Mouse (Mus musculus): ENCODE measurements at regions not wholly inside any gene's neighbourhood (a gene's known extent, or its start where the extent isn't known, plus 50 kb on each side); places are given as distances from the start of the nearest gene placed in this dataset.

DNA sequence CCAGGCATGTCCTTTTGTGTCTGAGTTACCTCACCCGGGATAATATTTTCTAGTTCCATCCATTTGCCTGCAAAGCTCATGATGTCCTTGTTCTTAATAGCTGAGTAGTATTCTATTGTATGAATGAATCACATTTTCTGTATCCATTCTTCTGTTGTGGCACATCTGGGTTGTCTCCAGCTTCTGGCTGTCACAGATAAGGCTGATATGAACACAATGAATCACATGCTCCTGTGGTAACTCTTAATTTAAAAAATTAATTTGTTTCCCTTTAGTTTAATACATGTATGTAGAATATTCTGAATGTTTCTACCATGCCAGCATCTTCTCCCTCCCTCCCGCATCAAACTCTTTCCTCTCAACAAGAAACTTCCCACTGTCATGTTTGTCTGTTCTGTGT is 424.4 kb downstream of the Olfm4 start:
- DNase-seq (ENCODE audit: low spot score in 2 of 2) = no peak
- intact Hi-C loops (cut with DNase I) = no loop called here

DNA sequence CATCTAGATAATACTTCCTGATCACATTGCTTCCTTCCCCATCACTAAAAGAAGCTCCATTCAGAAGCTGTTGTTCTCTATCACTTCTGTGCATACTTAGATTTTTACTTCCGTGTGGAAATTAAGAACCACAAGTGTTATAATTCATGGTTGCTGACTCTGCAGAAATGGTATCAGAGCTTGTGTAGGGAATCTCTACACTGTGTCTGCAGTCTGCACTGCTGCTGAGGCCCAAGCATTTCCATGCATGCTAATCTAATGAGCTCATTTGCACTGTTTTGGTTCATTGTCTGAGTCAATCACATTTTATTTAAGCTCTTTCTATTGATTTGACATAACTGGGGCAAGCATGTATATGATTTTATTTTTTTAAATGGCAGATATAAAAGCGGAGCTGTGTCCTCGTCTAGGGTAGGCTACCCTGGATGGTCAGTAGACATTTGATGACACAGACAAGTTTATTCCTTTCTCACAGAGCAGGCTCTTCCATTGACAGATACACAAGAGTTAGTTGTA is 435.0 kb downstream of the Olfm4 start:
- intact Hi-C loops (cut with DNase I) = no loop called here

DNA sequence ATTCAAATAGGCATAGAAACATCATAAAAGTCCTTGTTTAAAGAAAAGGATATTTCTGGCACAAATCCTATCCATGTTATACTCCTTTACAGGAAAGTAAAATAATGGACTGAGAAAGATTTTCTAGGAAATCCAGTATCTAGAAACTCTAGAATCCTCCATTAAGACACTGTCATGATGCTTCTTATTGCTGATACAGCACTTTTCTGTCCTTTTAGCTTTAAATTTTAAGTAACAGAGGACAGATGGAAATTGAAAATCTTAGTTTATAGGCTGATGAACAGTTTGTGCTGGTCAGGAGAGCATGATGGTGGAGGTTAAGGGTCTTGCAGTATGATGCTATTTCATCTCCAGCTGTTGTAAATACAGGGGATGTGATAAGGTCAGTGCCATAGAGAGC is 459.9 kb downstream of the Olfm4 start:
- intact Hi-C loops (cut with DNase I) = no loop called here
- DNase-seq (ENCODE audit: low spot score in 2 of 2) = no peak

More for the DNA sequence above, 435.0 kb downstream of the Olfm4 start:
- DNase-seq (ENCODE audit: low spot score in 2 of 2) = no peak

DNA sequence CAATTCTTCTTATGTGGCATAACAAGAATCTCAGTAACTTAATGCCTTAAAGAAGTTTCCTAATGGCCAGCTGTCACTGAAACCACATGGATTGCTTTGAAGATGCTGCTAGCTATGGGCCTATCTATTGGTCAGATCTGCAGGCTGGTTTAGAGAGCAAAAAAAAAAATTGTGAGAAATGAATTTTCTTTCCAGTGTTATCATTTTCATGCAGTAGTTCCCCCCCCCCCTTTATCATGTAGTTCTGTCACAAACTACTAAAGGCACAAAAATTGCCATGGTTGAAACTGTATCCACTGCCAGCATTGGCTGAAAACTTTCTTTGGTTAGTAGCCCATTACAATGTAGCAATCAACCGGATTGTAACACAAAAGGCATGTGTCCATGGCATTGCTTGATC is 487.6 kb downstream of the Olfm4 start:
- intact Hi-C loops (cut with DNase I) = no loop called here
- no peak for DNase-seq (ENCODE audit: low spot score in 2 of 2)

DNA sequence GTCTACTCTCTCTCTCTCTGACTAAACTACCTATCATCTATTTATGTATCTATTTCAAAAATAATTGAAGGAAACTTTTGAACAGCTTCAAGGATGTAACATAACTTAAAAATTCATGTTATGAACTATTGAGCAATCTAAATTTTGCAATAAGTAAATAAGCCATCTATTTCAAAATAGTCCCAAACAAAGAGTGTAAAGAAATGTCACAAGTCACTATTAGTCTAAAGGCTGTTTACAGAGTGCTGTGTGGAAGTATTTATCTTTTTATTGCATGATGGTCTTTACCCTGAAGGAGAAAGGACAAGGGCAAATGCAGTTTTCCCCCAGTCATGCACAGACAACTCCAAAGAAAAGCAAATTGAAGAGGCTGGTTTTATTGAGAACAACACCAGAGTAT is 496.0 kb downstream of the Olfm4 start:
- no peak for DNase-seq (ENCODE audit: low spot score in 2 of 2)
- intact Hi-C loops (cut with DNase I) = no loop called here

DNA sequence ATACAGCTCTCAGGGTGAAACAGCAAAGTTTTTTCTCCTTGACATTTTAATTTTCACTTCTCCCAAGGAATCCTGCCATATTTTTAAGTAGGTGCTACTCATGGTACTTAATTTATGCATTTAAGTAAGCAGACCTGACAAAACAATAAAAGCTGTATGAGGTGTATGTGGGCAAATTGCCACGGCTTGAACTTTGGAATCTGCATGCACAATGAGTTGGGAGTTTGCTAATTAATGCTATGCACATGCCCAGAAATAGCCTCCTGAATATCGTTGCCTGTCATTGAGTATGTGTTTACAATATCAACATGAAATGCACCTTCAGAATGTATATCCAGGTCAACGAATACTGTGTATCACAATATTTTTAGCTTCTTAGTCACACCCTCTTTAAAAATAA is 498.9 kb downstream of the Olfm4 start:
- intact Hi-C loops (cut with DNase I) = no loop called here
- DNase-seq (ENCODE audit: low spot score in 2 of 2) = no peak

DNA sequence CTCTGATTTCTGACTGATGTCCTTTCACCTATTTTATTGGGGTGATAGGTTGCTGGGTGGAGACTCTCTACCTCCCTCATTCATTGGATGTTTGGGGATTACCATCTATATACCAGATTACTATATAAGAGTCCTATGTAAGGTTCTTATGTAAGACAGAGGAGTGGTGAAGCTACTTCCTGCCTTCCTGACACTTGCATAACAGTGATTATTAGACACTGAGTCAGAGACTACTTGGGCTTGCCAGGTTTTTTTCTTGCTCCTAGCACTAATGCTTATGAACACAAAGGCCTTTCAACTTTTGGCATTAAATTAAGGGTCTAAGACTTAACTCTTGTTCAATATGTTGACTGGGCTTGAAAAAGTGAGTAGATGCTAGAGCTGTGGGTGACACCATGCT is 500.4 kb downstream of the Olfm4 start:
- intact Hi-C loops (cut with DNase I) = no loop called here
- DNase-seq (ENCODE audit: low spot score in 2 of 2) = no peak

DNA sequence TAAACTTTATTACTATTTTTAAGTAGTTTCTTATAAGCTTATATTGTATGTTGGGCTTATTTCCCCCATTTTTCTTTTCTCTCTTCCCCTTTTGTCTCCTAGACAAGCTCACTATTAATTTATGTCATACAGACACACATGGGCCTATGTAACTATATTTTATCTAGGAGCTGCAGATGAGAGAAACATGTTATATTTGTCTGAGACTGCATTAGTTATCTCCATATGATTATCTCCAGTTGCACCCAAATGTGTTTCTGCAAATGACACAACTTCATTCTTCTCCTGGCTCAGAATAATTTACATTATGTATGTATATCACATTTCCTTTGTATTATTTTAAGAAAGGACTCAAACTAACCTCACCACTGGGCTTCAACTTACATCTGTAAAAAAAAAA is 501.3 kb downstream of the Olfm4 start:
- DNase-seq (ENCODE audit: low spot score in 2 of 2) = no peak
- intact Hi-C loops (cut with DNase I) = no loop called here

DNA sequence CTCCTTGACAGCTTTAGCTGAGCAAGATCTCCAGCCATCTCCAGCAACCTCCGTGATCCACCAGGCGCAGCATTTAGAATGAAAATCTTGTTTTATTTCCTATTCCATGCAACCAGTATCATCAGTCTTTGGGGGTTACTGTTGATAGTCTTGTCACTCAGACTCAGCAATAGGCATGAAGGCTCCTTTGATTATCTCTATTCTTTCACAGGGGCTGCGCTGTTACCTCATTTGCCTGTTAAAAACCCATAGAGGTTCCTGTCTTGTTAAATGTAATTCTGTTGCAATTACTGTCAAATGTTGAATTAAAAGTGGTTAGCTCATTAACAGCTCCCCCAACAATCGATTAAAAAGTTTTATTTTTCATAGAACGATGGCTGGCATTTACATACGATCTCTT is 502.7 kb downstream of the Olfm4 start:
- intact Hi-C loops (cut with DNase I) = no loop called here
- DNase-seq (ENCODE audit: low spot score in 2 of 2) = no peak

DNA sequence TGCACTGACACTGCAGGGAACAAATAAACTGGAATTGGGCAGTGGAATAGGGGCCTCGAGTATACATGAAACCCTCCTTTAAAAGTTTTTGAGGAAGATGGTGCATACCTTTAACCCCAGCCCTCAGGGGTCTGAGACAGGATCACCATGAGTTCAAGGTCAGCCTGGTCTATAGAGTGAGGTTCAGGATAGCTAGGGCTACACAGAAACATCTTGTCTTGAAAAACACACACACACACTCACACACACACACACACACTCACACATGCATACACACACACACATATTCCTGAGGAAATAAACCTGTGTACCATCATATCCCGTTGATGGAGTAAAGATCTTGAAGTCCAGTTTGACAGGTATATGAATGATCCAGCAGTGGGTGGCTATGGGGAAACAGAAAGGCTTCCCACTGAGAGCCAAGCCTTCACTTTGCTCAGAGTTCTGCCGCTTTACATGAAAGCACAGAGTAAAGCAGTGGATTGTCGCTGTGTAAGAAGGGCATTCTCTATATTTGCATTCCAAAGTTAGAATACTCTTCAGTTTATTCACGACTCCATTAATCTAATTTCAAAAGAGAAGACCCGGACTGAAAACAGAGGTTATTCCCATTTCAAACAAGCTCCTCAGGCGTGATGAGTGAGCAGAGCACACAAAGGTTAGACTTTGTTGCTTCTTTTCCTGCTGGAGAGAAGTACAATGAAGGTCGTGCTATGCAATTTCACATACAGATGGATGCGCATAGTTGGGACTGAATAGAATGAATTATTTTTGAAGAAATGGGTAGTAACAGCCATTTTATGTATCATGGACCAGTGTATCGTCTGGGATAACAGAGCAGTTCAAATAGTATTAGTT is 508.4 kb downstream of the Olfm4 start:
- intact Hi-C loops (cut with DNase I) = no loop called here
- DNase-seq (ENCODE audit: low spot score in 2 of 2) = no peak

DNA sequence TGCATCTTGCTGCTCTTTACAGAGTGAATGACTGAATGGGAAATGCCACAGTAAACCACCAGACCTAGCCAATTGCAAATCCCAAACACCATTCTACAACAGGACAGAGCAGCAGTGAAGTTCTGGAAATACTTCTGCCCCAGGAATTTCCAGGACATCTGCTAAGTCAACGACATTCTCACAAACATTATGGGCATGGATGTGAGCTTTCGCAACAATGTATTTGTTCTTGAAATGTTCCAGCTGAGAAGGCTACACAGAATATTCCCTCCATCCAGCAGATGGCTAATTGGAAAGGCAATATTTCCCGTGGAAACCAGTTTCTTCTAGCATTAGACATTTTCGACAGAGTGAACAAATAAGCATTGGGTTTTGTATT is 509.0 kb downstream of the Olfm4 start:
- DNase-seq (ENCODE audit: low spot score in 2 of 2) = no peak
- intact Hi-C loops (cut with DNase I) = no loop called here

DNA sequence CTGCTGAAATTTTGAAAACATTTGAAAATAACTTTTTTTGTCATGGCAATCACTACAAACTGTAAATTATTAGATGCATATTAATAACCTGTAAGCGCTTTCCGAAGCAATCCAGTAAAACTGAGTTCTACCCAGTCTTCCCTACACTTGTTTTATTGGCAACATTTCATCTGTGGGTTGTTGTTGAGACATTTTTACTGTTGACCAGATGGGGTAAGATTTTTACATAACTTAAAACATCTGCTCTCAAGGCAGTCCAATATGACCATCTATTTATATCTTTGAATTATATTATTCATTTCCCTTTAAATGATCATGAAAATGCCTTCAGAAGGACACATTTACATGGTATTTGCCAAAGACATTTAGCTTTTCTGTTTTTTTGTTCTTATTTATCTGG is 520.5 kb downstream of the Olfm4 start:
- no peak for DNase-seq (ENCODE audit: low spot score in 2 of 2)

DNA sequence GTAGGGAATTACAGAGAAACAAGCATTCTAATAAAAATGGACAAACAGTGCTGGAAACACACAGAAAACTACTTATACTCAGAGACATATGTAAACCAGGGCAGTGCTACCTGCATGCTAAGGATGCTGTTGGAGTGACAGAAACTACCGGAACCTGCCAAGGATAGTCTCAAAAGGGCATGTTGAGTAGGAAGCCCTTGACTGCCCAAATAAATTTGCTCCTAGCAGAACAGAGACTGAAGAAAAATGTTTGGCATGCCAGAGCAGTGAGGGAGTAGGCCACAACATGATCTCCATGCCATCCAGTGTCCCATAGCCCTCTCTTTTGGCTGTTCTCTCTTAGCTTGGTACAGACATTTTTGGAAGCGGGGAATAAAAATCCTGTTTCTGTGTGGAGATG is 532.7 kb downstream of the Olfm4 start:
- intact Hi-C loops (cut with DNase I) = no loop called here
- no peak for DNase-seq (ENCODE audit: low spot score in 2 of 2)

More for the DNA sequence above, 520.5 kb downstream of the Olfm4 start:
- intact Hi-C loops (cut with DNase I) = no loop called here

DNA sequence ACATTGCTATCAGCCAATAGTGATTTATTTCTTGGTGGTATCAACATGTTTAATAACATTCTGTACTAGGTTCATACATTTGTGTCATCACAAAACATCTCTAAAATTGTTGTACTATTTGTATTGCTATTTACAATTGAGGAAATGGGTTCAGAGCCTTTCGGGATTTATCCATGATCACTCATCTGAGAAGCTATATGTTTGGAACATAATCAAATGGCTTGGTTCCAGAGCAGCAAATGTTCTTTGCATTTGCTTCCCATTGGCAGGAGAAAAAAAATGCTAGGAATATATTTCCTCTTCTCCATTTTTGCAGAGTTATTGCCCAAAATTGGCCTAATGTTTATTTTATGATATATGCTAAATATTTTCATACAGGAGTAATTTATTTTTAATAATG is 537.3 kb downstream of the Olfm4 start:
- intact Hi-C loops (cut with DNase I) = no loop called here
- DNase-seq (ENCODE audit: low spot score in 2 of 2) = no peak

DNA sequence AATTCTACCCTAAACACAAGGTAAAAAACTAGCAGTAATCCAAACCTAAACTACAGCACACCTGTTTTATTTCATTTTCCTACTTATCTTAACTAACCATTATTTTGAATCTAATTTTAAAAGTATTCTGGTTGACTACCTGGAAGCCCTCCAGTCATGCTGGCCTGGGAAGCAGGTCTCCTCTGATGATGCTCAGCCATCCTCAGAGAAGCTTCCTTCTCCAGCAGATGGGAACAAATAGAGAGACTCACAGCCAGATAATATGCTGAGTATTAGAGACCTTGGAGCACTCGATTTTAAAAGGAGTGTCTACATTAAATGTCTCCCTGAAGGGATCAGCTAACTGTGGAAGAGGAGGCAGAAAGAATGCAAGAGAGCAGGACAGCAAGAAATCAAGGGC is 537.8 kb downstream of the Olfm4 start:
- DNase-seq (ENCODE audit: low spot score in 2 of 2) = no peak

DNA sequence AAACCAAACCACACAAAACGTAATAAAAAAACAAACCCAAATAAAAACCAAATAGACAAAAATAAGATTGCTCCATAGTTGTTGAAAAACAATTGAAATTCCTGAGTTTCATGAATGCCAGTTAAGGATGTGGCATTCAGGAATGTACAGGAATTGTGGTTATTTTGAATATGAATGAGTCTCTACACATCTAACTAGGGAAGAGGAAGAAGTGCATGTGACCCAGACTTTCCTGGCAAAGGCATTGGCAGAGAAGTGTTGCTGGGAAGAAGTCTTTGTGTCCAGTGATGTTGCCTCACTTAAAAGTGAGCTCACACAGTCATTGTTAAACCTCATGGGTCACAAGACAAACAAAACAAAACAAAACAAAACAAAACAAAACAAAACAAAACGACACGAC is 538.7 kb downstream of the Olfm4 start:
- intact Hi-C loops (cut with DNase I) = no loop called here
- no peak for DNase-seq (ENCODE audit: low spot score in 2 of 2)

More for the DNA sequence above, 537.8 kb downstream of the Olfm4 start:
- intact Hi-C loops (cut with DNase I) = no loop called here

DNA sequence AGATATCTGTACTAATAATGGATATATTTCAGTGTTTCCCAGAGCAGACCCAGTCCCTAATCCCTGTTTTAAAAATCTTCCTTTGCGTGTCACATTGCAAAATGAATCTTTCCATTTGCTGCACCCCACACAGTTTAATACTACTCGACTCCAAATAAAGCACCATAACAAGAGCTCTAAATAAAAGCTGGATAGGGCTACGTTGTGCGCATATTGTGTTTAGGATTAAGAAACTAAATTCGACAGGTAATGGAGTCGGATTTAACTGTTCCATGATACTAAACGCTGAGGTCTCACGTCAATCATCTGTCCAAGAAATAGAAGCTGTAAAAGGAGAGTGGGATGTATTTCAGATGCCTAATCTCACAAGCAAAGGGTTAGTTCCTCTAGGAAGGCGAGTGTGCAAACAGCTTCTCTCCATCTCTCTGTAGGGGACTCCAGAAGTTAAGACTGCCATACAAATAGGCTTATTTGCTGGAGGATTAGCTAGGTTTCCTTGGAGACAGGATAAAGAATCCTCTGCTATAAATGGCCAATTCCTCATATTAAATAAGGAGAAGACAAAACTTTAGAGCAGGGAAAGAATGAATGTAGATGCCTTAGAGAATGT is 544.6 kb downstream of the Olfm4 start:
- no peak for DNase-seq (ENCODE audit: low spot score in 2 of 2)
- intact Hi-C loops (cut with DNase I) = no loop called here

DNA sequence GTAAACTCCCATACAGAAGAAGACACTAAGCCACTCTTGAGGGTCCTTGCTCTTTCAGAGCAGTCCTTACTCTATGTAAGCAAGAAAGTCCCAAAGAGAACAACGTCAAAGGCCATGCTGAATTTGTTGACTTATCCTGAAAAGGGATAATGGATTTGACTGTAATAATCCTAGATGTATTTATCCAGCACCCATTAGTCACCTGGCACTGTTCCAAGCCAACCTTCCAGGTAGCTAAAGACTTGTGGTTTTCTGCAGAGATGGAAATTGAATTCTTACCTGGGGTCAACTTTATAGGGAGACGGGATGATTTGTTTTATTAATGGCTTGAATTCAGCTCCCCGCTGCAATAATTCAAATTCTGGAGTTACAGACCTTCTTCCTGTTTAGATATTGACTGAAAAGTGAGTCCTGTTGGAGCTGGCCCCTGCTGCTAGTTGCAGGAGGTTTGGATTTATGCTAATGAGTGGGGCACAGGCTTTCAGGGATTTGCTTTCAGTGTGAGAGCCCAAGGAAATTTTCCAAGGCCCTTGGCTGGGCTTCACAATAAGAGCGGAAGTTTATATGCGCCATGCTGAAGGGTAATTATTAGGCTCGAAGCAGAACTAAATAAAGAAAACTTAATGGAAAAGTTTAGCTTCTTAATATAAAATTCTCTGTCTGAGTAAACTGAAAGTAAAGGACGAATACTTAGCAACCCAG is 552.3 kb downstream of the Olfm4 start:
- intact Hi-C loops (cut with DNase I) = no loop called here
- DNase-seq (ENCODE audit: low spot score in 2 of 2) = no peak

DNA sequence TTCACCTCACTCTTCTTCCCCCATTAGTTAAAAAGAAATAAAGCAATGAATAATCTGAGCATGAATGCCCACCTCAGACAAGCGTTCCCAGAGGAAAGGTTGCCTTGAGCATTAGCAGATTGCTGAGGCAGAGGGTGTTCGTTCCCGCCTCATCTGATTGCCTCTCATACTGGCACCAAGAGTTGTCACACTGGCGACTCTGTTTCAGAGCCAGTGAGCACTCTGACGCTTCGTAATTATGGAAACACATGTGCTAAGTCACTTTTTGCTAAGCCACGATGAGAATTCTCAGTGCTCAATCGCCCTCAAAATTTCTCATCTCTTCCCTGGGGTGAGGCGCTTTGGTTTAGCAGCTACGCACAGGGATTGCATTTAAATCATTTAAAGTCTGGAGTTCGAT is 576.1 kb downstream of the Olfm4 start:
- DNase-seq (ENCODE audit: low spot score in 2 of 2) = no peak
- intact Hi-C loops (cut with DNase I) = no loop called here
